Mouse (Mus musculus): ENCODE data around the gene Tns3.

Tns3 gene

GRCm38 (mm10) chr11:8530506-8530905 lies 133.8 kb downstream of the Tns3 start:
- DNase-seq (ENCODE audit: low read depth, low spot score) = no peak

- no peak for DNase-seq (ENCODE audit: low read depth, low spot score)
Measured at GRCm38 (mm10) chr11:8530036-8530435, 134.3 kb downstream of the Tns3 start.

- no peak for DNase-seq (ENCODE audit: low read depth, low spot score)
Measured at GRCm38 (mm10) chr11:8525463-8526145, 138.7 kb downstream of the Tns3 start.

GRCm38 (mm10) chr11:8523344-8524126 lies 140.8 kb downstream of the Tns3 start:
- DNase-seq (ENCODE audit: low read depth, low spot score) = peak; percentile 53

GRCm38 (mm10) chr11:8513359-8514253 lies 150.7 kb downstream of the Tns3 start:
- no peak for DNase-seq (ENCODE audit: low read depth, low spot score)

GRCm38 (mm10) chr11:8510294-8510693 lies 154.0 kb downstream of the Tns3 start:
- DNase-seq (ENCODE audit: low read depth, low spot score) = no peak

GRCm38 (mm10) chr11:8509614-8510013 lies 154.7 kb downstream of the Tns3 start:
- no peak for DNase-seq (ENCODE audit: low read depth, low spot score)

GRCm38 (mm10) chr11:8503735-8504134 lies 160.6 kb downstream of the Tns3 start:
- DNase-seq (ENCODE audit: low read depth, low spot score) = no peak

- no peak for DNase-seq (ENCODE audit: low read depth, low spot score)
Measured at GRCm38 (mm10) chr11:8500855-8501254, 163.5 kb downstream of the Tns3 start.

- DNase-seq (ENCODE audit: low read depth, low spot score) = no peak
Measured at GRCm38 (mm10) chr11:8497136-8497535, 167.2 kb downstream of the Tns3 start.

- DNase-seq (ENCODE audit: low read depth, low spot score) = no peak
Measured at GRCm38 (mm10) chr11:8496686-8497085, 167.6 kb downstream of the Tns3 start.

GRCm38 (mm10) chr11:8495801-8496200 lies 168.5 kb downstream of the Tns3 start:
- no peak for DNase-seq (ENCODE audit: low read depth, low spot score)

GRCm38 (mm10) chr11:8495036-8495435 lies 169.3 kb downstream of the Tns3 start:
- no peak for DNase-seq (ENCODE audit: low read depth, low spot score)

- no peak for DNase-seq (ENCODE audit: low read depth, low spot score)
Measured at GRCm38 (mm10) chr11:8493931-8494490, 170.3 kb downstream of the Tns3 start.

- no peak for DNase-seq (ENCODE audit: low read depth, low spot score)
Measured at GRCm38 (mm10) chr11:8492332-8492731, 172.0 kb downstream of the Tns3 start.

- DNase-seq (ENCODE audit: low read depth, low spot score) = no peak
Measured at GRCm38 (mm10) chr11:8488248-8488647, 176.1 kb downstream of the Tns3 start.

- DNase-seq (ENCODE audit: low read depth, low spot score) = no peak
Measured at GRCm38 (mm10) chr11:8486552-8486951, 177.8 kb downstream of the Tns3 start.

GRCm38 (mm10) chr11:8484538-8484937 lies 179.8 kb downstream of the Tns3 start:
- no peak for DNase-seq (ENCODE audit: low read depth, low spot score)

- DNase-seq (ENCODE audit: low read depth, low spot score) = no peak
Measured at GRCm38 (mm10) chr11:8482721-8483120, 181.6 kb downstream of the Tns3 start.

GRCm38 (mm10) chr11:8481962-8482361 lies 182.4 kb downstream of the Tns3 start:
- no peak for DNase-seq (ENCODE audit: low read depth, low spot score)

GRCm38 (mm10) chr11:8481529-8481928 lies 182.8 kb downstream of the Tns3 start:
- DNase-seq (ENCODE audit: low read depth, low spot score) = no peak

- DNase-seq (ENCODE audit: low read depth, low spot score) = no peak
Measured at GRCm38 (mm10) chr11:8479858-8480257, 184.5 kb downstream of the Tns3 start.

Data from A20 (cell line).